ENCODE assay signal across 14 mouse cellular contexts in genomic region chr12:38140039-38140438, GRCm38 (mm10).
DNase-seq lines count a peak whose midpoint lies in the region; ATAC-seq and TF ChIP-seq lines count a peak whose summit lies in the region.
"Had no signal": no experiment of that assay in that cellular context is flagged by ENCODE, and none has a peak within 500 bp of the region (broad histone marks: within the 10 kb centered on the region; RNA-seq: fewer than 3 reads in every experiment).

No protein-coding gene starts in this region.

- H3K36me3 ChIP-seq in heart, adult 2 months (ENCODE audit: control insufficient read depth, insufficient read depth, low read length): no peaks in the 10 kb centered on the region
- no peaks in the 10 kb centered on the region for H3K36me3 ChIP-seq in heart, embryonic 10.5 days
- H3K36me3 ChIP-seq in liver, adult 2 months (ENCODE audit: control insufficient read depth, insufficient read depth, low read length): no peaks in the 10 kb centered on the region
- H3K36me3 ChIP-seq in MEL (ENCODE audit: control insufficient read depth in 1 of 2, insufficient read depth in 2 of 2, low read length in 2 of 2): no peaks in the 10 kb centered on the region
- no peaks in the 10 kb centered on the region for H3K36me3 ChIP-seq in embryonic facial prominence, embryonic 14.5 days (ENCODE audit: control insufficient read depth, insufficient read depth, low read length)
- H3K36me3 ChIP-seq: embryonic facial prominence, embryonic 15.5 days; liver, embryonic 15.5 days; midbrain, embryonic 10.5 days; neural tube, embryonic 12.5 days; stomach, embryonic 15.5 days had no signal

- no peaks in the 10 kb centered on the region for H3K4me1 ChIP-seq in heart, adult 2 months (ENCODE audit: control insufficient read depth, insufficient read depth, low read length)
- no peaks in the 10 kb centered on the region for H3K4me1 ChIP-seq in heart, embryonic 10.5 days
- no peaks in the 10 kb centered on the region for H3K4me1 ChIP-seq in liver, adult 2 months (ENCODE audit: control insufficient read depth, insufficient read depth, low read length)
- no peaks in the 10 kb centered on the region for H3K4me1 ChIP-seq in MEL (ENCODE audit: control insufficient read depth in 1 of 2, insufficient read depth in 2 of 2, low read length in 2 of 2)
- H3K4me1 ChIP-seq in embryonic facial prominence, embryonic 14.5 days (ENCODE audit: control insufficient read depth, insufficient read depth, low read length): no peaks in the 10 kb centered on the region
- H3K4me1 ChIP-seq: embryonic facial prominence, embryonic 15.5 days; liver, embryonic 15.5 days; midbrain, embryonic 10.5 days; neural tube, embryonic 12.5 days; stomach, embryonic 15.5 days had no signal

- ATAC-seq in embryonic facial prominence, embryonic 14.5 days (ENCODE audit: low read depth): no peak

- no peaks in the 10 kb centered on the region for H3K27me3 ChIP-seq in heart, adult 2 months (ENCODE audit: control insufficient read depth, insufficient read depth, low read length)
- no peaks in the 10 kb centered on the region for H3K27me3 ChIP-seq in heart, embryonic 10.5 days (ENCODE audit: insufficient read depth, poor library complexity, severe bottlenecking)
- H3K27me3 ChIP-seq in liver, adult 2 months (ENCODE audit: control insufficient read depth, insufficient read depth, low read length): no peaks in the 10 kb centered on the region
- no peaks in the 10 kb centered on the region; a peak in 1 of 4 replicates for H3K27me3 ChIP-seq in MEL (ENCODE audit: control insufficient read depth in 1 of 2, insufficient read depth in 2 of 2, low read length in 2 of 2)
- no peaks in the 10 kb centered on the region for H3K27me3 ChIP-seq in embryonic facial prominence, embryonic 14.5 days (replicated peaks; ENCODE audit: control insufficient read depth, insufficient read depth, low read length)
- H3K27me3 ChIP-seq: embryonic facial prominence, embryonic 15.5 days; liver, embryonic 15.5 days; neural tube, embryonic 12.5 days; stomach, embryonic 15.5 days had no signal

- intact Hi-C loops in heart, adult 2 months (cut with DNase I): no loop called here
- intact Hi-C loops in gastrocnemius, postnatal 14 days (cut with DNase I; ENCODE audit: low total_unique reads): loop anchor here (5.0 kb wide), 1 partner anchor 1357 kb away; no protein-coding TSS in a partner anchor

- no peak overlapping the region for H3K27ac ChIP-seq in heart, adult 2 months
- H3K27ac ChIP-seq in heart, embryonic 10.5 days: no peak overlapping the region
- no peak overlapping the region for H3K27ac ChIP-seq in liver, adult 2 months (replicated peaks; ENCODE audit: insufficient read depth, low read depth, low read length)
- H3K27ac ChIP-seq in MEL (ENCODE audit: control insufficient read depth, low read depth, low read length): no peak overlapping the region
- H3K27ac ChIP-seq in embryonic facial prominence, embryonic 14.5 days (replicated peaks; ENCODE audit: low read depth, low read length): no peak overlapping the region
- H3K27ac ChIP-seq: embryonic facial prominence, embryonic 15.5 days; liver, embryonic 15.5 days; midbrain, embryonic 10.5 days; neural tube, embryonic 12.5 days; stomach, embryonic 15.5 days had no signal

- DNase-seq in heart, adult 2 months: no peak
- DNase-seq in heart, embryonic 10.5 days (ENCODE audit: low spot score): no peak
- peak; percentile 14 for DNase-seq in liver, adult 2 months (ENCODE audit: extremely low read depth, low read depth, low spot score)
- DNase-seq in liver (no peak), MEL (ENCODE audit: low read depth, low spot score) (peak; percentile 23)
- DNase-seq in embryonic facial prominence, embryonic 14.5 days (ENCODE audit: low spot score): peak; percentile 32
- no peak for DNase-seq in frontal cortex, postnatal 14 days (ENCODE audit: low spot score in 2 of 2)
- DNase-seq in gastrocnemius, postnatal 14 days: no peak
- DNase-seq: kidney, adult 18-20 months had no signal

- no peak for TF ChIP-seq EP300 in heart, adult 2 months (IDR thresholded peaks at IDR 0.05; ENCODE audit: insufficient read depth, low read depth, low read length)
- TF ChIP-seq EP300 in MEL (IDR thresholded peaks at IDR 0.05; ENCODE audit: low read depth in 1 of 2, low read length in 2 of 2): no peak

- H3K79me2 ChIP-seq in heart, adult 2 months (replicated peaks; ENCODE audit: control insufficient read depth, insufficient read depth, low read length): no peaks in the 10 kb centered on the region
- H3K79me2 ChIP-seq in liver, adult 2 months (ENCODE audit: control insufficient read depth, insufficient read depth, low read length): no peaks in the 10 kb centered on the region
- H3K79me2 ChIP-seq in MEL (ENCODE audit: control insufficient read depth, insufficient read depth, low read length, poor library complexity): no peaks in the 10 kb centered on the region

- no peak overlapping the region for H3K4me2 ChIP-seq in embryonic facial prominence, embryonic 14.5 days (ENCODE audit: low read depth, low read length)
- H3K4me2 ChIP-seq: embryonic facial prominence, embryonic 15.5 days; liver, embryonic 15.5 days; neural tube, embryonic 12.5 days; stomach, embryonic 15.5 days had no signal

- TF ChIP-seq RAD21 in MEL (IDR thresholded peaks at IDR 0.05; ENCODE audit: low read depth, low read length): peak; percentile 28

- no peak for TF ChIP-seq POLR2A in heart, adult 2 months (IDR thresholded peaks at IDR 0.05; ENCODE audit: insufficient read depth, low read depth, low read length)
- TF ChIP-seq POLR2A in liver, adult 2 months (IDR thresholded peaks at IDR 0.05; ENCODE audit: extremely low read depth, insufficient read depth, low read length): no peak
- TF ChIP-seq POLR2A in MEL (IDR thresholded peaks at IDR 0.05; ENCODE audit: control insufficient read depth in 1 of 2, insufficient read depth in 1 of 2, low read depth in 1 of 2, low read length in 2 of 2, poor library complexity in 1 of 2): no peak

- H3K9ac ChIP-seq in heart, adult 2 months (ENCODE audit: low read depth, low read length): no peak overlapping the region
- H3K9ac ChIP-seq in liver, adult 2 months (ENCODE audit: low read depth, low read length): no peak overlapping the region
- no peak overlapping the region for H3K9ac ChIP-seq in MEL (ENCODE audit: control insufficient read depth, low read depth, low read length, poor library complexity, severe bottlenecking)
- no peak overlapping the region for H3K9ac ChIP-seq in embryonic facial prominence, embryonic 14.5 days (ENCODE audit: low read depth, low read length)
- H3K9ac ChIP-seq: embryonic facial prominence, embryonic 15.5 days; liver, embryonic 15.5 days; neural tube, embryonic 12.5 days; stomach, embryonic 15.5 days had no signal

- TF ChIP-seq CTCF in heart, adult 2 months (IDR thresholded peaks at IDR 0.05): peak; percentile 45
- TF ChIP-seq CTCF in liver, adult 2 months (IDR thresholded peaks at IDR 0.05; ENCODE audit: low read depth, low read length): no peak
- peak in 1 of 3 experiments; percentile 47; a peak in 2 of 6 replicates for TF ChIP-seq CTCF in MEL (IDR thresholded peaks at IDR 0.05 in 2 of 3, conservative IDR thresholded peaks at IDR 0.05 in 1 of 3; ENCODE audit: control insufficient read depth in 1 of 3, insufficient read depth in 1 of 3, low read depth in 2 of 3, low read length in 3 of 3, poor library complexity in 1 of 3, severe bottlenecking in 1 of 3)

- no peaks in the 10 kb centered on the region for H3K9me3 ChIP-seq in heart, embryonic 10.5 days
- no peaks in the 10 kb centered on the region for H3K9me3 ChIP-seq in MEL (replicated peaks; ENCODE audit: insufficient read depth, low read length)
- H3K9me3 ChIP-seq in embryonic facial prominence, embryonic 14.5 days (ENCODE audit: control insufficient read depth, low read length): no peaks in the 10 kb centered on the region
- H3K9me3 ChIP-seq: embryonic facial prominence, embryonic 15.5 days; liver, embryonic 15.5 days; midbrain, embryonic 10.5 days; neural tube, embryonic 12.5 days; stomach, embryonic 15.5 days had no signal

- no peak overlapping the region for H3K4me3 ChIP-seq in heart, adult 2 months
- H3K4me3 ChIP-seq in heart, embryonic 10.5 days: no peak overlapping the region
- no peak overlapping the region for H3K4me3 ChIP-seq in liver, adult 2 months (ENCODE audit: insufficient read depth, low read depth, low read length)
- H3K4me3 ChIP-seq in MEL (ENCODE audit: control insufficient read depth in 1 of 2, insufficient read depth in 1 of 2, low read depth in 2 of 2, low read length in 2 of 2): no peak overlapping the region
- no peak overlapping the region for H3K4me3 ChIP-seq in embryonic facial prominence, embryonic 14.5 days (ENCODE audit: low read depth, low read length)
- H3K4me3 ChIP-seq: embryonic facial prominence, embryonic 15.5 days; liver, embryonic 15.5 days; midbrain, embryonic 10.5 days; neural tube, embryonic 12.5 days; stomach, embryonic 15.5 days had no signal

TF ChIP-seq in MEL, 35 proteins besides CTCF, POLR2A, EP300 and RAD21:
- TF ChIP-seq ZC3H11A (IDR thresholded peaks at IDR 0.05; ENCODE audit: low read depth, low read length): 0 out of 2 replicates have a peak, but pooled peaks have one; percentile 21
- TF ChIP-seq SMC3 (IDR thresholded peaks at IDR 0.05; ENCODE audit: low read depth, low read length): peak; percentile 58
- no peak for TF ChIP-seq TCF12 (IDR thresholded peaks at IDR 0.05; ENCODE audit: low read depth, low read length)

Comparison
In these comparisons a context has a peak if more than half of its experiments do, and no peak if none do; other contexts are left out.
1. DNase-seq: peak in liver, adult 2 months (single experiment), MEL (single experiment) and embryonic facial prominence, embryonic 14.5 days (single experiment); none in heart, adult 2 months (0 of 2), heart, embryonic 10.5 days (single experiment), liver (single experiment), frontal cortex, postnatal 14 days (0 of 2) and gastrocnemius, postnatal 14 days (single experiment).